Mouse (Mus musculus) urinary bladder, postnatal 0 days (tissue): ENCODE data around the gene Olfr508. TPM values are rescaled to one million over a fixed set of nuclear protein-coding genes. Genes with fewer than 3 reads are reported as not detected.

Source experiments
- polyA plus RNA-seq: library from polyadenylated mRNA; unstranded; fragments of >200 nt; fragmentation: Nextera tagmentation; extraction: Ambion mirVana; gene quantifications from 2 replicates; pipeline ENCODE4 v1.2.1, GENCODE M21; 2015

The Olfr508 gene
- not detected in 2 replicates for polyA plus RNA-seq

DNA sequence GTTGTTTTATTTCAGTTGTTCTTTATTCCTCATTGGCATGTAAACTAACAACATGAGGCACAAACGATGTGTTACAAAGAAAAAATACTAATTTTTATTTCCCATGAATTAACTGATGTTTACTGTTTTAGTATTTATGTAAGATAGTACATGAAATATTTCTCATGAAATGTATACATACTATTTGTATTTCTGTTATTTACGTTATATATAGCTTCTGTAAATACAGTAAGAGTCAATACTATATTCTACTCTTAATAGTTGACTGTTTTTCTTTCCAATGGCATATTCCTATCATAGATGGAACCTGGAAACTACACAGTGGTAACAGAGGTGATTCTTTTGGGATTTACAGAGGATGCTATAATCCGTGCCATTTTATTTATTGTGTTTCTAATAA is at the start of gene Olfr508:
Gene Olfr508 (plus strand): TSS at position 301 of the 400 bp plus-strand sequence.

DNA sequence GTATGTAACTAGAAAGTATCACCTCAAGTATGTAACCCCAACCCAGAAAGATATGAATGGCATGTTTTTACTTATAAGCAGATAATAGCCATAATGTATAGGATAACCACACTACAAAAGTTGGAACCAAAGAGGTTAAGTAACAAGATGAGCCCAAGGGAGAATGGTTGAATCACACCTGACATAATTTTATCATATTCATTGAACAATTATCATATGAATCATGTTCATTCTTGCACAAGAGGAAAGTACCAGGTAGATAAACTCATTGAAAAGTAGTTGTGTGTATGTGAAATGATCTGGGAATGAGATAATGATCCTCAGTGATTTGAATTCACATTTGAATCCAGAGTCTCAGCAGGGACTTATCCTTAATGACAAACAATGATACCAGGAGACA is 19.3 kb upstream of the Olfr508 start, which contains the start of gene Olfr506:
Gene Olfr506 (plus strand): TSS at position 301 of the 400 bp plus-strand sequence.

DNA sequence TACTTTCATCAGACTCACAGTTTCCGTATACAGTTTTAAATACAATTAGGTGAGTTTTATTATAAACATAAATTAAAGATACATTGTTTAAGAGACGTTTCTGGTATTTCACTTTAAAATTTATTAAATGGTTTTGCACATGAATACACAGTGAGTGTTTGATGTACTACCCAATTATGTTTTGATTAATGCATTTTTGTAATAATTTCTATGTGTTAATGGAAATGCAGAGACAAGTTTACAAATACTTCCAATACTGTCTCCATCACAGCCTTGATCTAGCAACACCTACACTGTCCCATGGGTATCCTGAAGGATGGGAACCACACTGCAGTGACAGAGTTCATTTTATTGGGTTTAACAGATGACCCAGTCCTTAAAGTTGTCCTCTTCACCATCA is 8.3 kb upstream of the Olfr508 start, which contains the start of gene Olfr507:
Gene Olfr507 (plus strand): TSS at position 301 of the 400 bp plus-strand sequence.

DNA sequence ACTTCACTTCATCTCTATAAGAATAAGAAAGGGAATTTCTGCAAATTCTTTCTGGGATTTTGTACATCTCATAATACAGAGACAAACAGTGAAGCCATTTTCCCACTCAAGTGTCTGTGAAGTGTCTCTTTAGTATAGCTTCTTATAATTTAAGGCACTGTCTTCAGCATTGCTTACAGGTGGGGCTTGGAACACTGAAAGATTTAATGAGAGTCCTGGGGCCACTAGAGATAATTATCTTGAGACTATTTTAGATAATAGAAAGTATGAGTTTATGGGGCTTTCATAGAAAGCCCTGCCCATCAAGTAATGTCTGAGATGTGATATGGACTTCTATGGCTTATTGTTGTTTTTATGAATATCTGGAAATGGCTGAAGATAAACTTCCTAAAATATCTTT is 22.0 kb downstream of the Olfr508 start, which contains the start of gene Olfr509:
Gene Olfr509 (minus strand): TSS at position 101 of the 400 bp plus-strand sequence.

DNA sequence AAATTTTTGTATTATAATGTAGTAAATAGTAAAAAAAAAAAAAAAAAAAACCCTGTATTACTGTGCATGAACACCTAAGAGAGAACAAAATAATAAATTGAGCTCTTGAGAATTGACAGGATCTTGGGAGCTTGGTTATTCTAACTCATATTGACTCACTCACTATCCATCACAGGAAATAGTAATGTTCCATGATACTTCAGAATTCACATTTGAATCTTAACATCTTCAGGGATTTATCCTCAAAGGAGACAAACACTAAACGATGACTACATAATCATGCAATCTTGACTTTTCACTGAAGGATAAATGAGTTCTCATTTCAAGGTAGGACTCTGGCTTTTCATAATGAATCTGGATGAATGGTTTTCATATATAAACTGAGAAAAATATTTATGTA is 36.3 kb downstream of the Olfr508 start, which contains the start of gene Olfr510:
Gene Olfr510 (plus strand): TSS at position 301 of the 400 bp plus-strand sequence.

Other genes with a start within 250 kb of the Olfr508 start
- gene Olfr495, start 236.8 kb upstream of the Olfr508 start, polyA plus RNA-seq, result not detected in 2 replicates
- gene Olfr497, start 209.6 kb upstream of the Olfr508 start, polyA plus RNA-seq, result not detected in 2 replicates
- gene Olfr498, start 164.7 kb upstream of the Olfr508 start, polyA plus RNA-seq, result not detected in 2 replicates
- not detected in 2 replicates for gene Olfr502, start 104.9 kb upstream of the Olfr508 start, polyA plus RNA-seq
- not detected in 2 replicates for gene Olfr503, start 85.5 kb upstream of the Olfr508 start, polyA plus RNA-seq
- gene Olfr504, start 64.2 kb upstream of the Olfr508 start, polyA plus RNA-seq, result not detected in 2 replicates
- gene Olfr506, start 19.2 kb upstream of the Olfr508 start, polyA plus RNA-seq, result not detected in 2 replicates
- not detected in 2 replicates for gene Olfr507, start 8.2 kb upstream of the Olfr508 start, polyA plus RNA-seq
- not detected in 2 replicates for gene Olfr509, start 21.9 kb downstream of the Olfr508 start, polyA plus RNA-seq
- not detected in 2 replicates for gene Olfr510, start 36.4 kb downstream of the Olfr508 start, polyA plus RNA-seq
- gene Olfr512, start 83.3 kb downstream of the Olfr508 start, polyA plus RNA-seq, result not detected in 2 replicates
- gene Olfr513, start 121.0 kb downstream of the Olfr508 start, polyA plus RNA-seq, result not detected in 2 replicates
- gene Olfr514, start 196.0 kb downstream of the Olfr508 start, polyA plus RNA-seq, result not detected in 2 replicates
- gene Olfr516, start 220.5 kb downstream of the Olfr508 start, polyA plus RNA-seq, result not detected in 2 replicates
- gene Olfr517, start 242.4 kb downstream of the Olfr508 start, polyA plus RNA-seq, result not detected in 2 replicates